In the genomic region with DNA sequence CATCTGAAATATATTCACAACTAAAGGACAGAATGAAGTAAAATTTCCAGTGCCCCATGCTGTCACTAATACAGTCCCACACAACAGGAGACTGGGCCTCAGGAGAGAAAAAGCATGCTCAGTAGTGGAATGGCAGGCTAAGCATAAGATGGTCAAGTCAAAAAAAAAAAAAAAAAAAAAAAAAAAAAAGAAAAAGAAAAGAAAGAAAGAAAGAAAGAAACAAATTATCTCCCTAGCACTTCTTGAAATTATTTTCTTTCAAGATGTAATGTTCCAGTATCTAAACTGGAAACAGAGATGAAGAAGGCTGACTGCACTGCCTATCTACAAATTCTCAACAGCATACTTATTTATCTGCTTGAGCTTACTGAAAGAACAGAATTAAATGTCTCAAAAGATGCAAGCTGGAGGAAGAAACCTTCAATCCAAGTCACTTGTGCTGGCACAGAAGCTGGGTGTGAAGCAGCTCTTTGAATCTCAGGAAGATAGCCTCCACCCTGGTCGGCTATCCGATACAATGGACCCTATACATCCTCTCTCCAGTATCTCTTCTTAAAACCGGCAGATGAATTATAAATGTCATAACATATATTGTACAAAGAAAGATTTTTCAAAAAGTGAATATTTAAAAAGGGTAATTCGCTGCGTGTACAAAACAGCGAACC, we compare ENCODE assay signal across 7 mouse cellular contexts. TPM values are rescaled to one million over a fixed set of nuclear protein-coding genes. Genes with fewer than 3 reads are reported as not detected.
DNase-seq lines count a peak whose midpoint lies in the region; ATAC-seq and TF ChIP-seq lines count a peak whose summit lies in the region.

No protein-coding gene starts in this region.

- no peaks in the 10 kb centered on the region for H3K27me3 ChIP-seq in lung, postnatal 0 days (replicated peaks; ENCODE audit: insufficient read depth, low read length)
- peaks cover 35% of the 10 kb centered on the region for H3K27me3 ChIP-seq in forebrain, embryonic 10.5 days (ENCODE audit: poor library complexity, severe bottlenecking)
- no peaks in the 10 kb centered on the region for H3K27me3 ChIP-seq in limb, embryonic 13.5 days
- no peaks in the 10 kb centered on the region for H3K27me3 ChIP-seq in stomach, embryonic 15.5 days (replicated peaks)

- H3K4me2 ChIP-seq in lung, postnatal 0 days (replicated peaks; ENCODE audit: low read depth, low read length) = peak overlapping the region; percentile 78
- peak overlapping the region; percentile 77 for H3K4me2 ChIP-seq in limb, embryonic 13.5 days (replicated peaks)
- H3K4me2 ChIP-seq in stomach, embryonic 15.5 days = peak overlapping the region; percentile 71

- no peak for TF ChIP-seq CTCF in lung, postnatal 0 days (IDR thresholded peaks at IDR 0.05)

- no peak for TF ChIP-seq EP300 in lung, postnatal 0 days (IDR thresholded peaks at IDR 0.05)

- DNase-seq in lung, postnatal 0 days (ENCODE audit: low spot score) = no peak
- no peak for DNase-seq in lung, postnatal 10 days
- DNase-seq in forebrain, embryonic 10.5 days (ENCODE audit: extremely low spot score, low spot score) = no peak
- DNase-seq in spleen, postnatal 14 days (ENCODE audit: low spot score in 2 of 2) = no peak
- no peak for DNase-seq in adrenal gland, postnatal 36 days

- no peak for ATAC-seq in lung, postnatal 0 days
- ATAC-seq in limb, embryonic 13.5 days (ENCODE audit: low FRiP score, low read depth) = no peak
- ATAC-seq in stomach, embryonic 15.5 days (ENCODE audit: insufficient read depth, low FRiP score, low read depth) = no peak

- 10% methylated on average over 6 of the region's 6 CpGs for WGBS in lung, postnatal 0 days
- WGBS in forebrain, embryonic 10.5 days = 21% methylated on average over 6 of the region's 6 CpGs
- 20% methylated on average over 6 of the region's 6 CpGs for WGBS in limb, embryonic 13.5 days
- 17% methylated on average over 6 of the region's 6 CpGs for WGBS in stomach, embryonic 15.5 days

- peak overlapping the region; percentile 96; the same call in 1 of the 2 replicates for H3K27ac ChIP-seq in lung, postnatal 0 days (ENCODE audit: low read length)
- no peak overlapping the region for H3K27ac ChIP-seq in forebrain, embryonic 10.5 days
- H3K27ac ChIP-seq in limb, embryonic 13.5 days = no peak overlapping the region
- no peak overlapping the region for H3K27ac ChIP-seq in stomach, embryonic 15.5 days

- no peaks in the 10 kb centered on the region for H3K36me3 ChIP-seq in lung, postnatal 0 days (ENCODE audit: insufficient read depth, low read length)
- H3K36me3 ChIP-seq in forebrain, embryonic 10.5 days (replicated peaks) = no peaks in the 10 kb centered on the region
- no peaks in the 10 kb centered on the region for H3K36me3 ChIP-seq in limb, embryonic 13.5 days
- H3K36me3 ChIP-seq in stomach, embryonic 15.5 days = no peaks in the 10 kb centered on the region

- H3K9ac ChIP-seq in lung, postnatal 0 days (replicated peaks; ENCODE audit: low read depth) = no peak overlapping the region
- peak overlapping the region; percentile 89 for H3K9ac ChIP-seq in limb, embryonic 13.5 days
- no peak overlapping the region for H3K9ac ChIP-seq in stomach, embryonic 15.5 days

- H3K4me3 ChIP-seq in lung, postnatal 0 days (ENCODE audit: low read depth, low read length) = peak overlapping the region; percentile 95
- peak overlapping the region; percentile 81 for H3K4me3 ChIP-seq in forebrain, embryonic 10.5 days
- peak overlapping the region; percentile 85 for H3K4me3 ChIP-seq in limb, embryonic 13.5 days
- peak overlapping the region; percentile 83 for H3K4me3 ChIP-seq in stomach, embryonic 15.5 days (replicated peaks)

- no peaks in the 10 kb centered on the region; the same call in 1 of the 2 replicates for H3K4me1 ChIP-seq in lung, postnatal 0 days (ENCODE audit: insufficient read depth, low read depth, low read length)
- H3K4me1 ChIP-seq in forebrain, embryonic 10.5 days = peaks cover 20% of the 10 kb centered on the region
- peaks cover 23% of the 10 kb centered on the region for H3K4me1 ChIP-seq in limb, embryonic 13.5 days
- H3K4me1 ChIP-seq in stomach, embryonic 15.5 days = 0 out of 2 replicates have a peak, but pooled peaks cover 3% of the 10 kb centered on the region

- H3K9me3 ChIP-seq in lung, postnatal 0 days (ENCODE audit: low read length) = no peaks in the 10 kb centered on the region
- H3K9me3 ChIP-seq in forebrain, embryonic 10.5 days = no peaks in the 10 kb centered on the region
- no peaks in the 10 kb centered on the region for H3K9me3 ChIP-seq in limb, embryonic 13.5 days
- H3K9me3 ChIP-seq in stomach, embryonic 15.5 days = no peaks in the 10 kb centered on the region

RNA-seq across cellular contexts. Expression of a gene that starts 1.6 kb away (rescaled TPM):
- polyA plus RNA-seq in lung, postnatal 0 days (2015; fragmentation: Nextera tagmentation; extraction: Ambion mirVana) = 16.8 and 22.7 TPM in 2 replicates
- 2.7 and 3.8 TPM in 2 replicates for polyA plus RNA-seq in forebrain, embryonic 10.5 days (2016; fragmentation: Nextera tagmentation; extraction: Ambion mirVana)
- 10.7 and 12.2 TPM in 2 replicates for polyA plus RNA-seq in limb, embryonic 13.5 days (2015; fragmentation: Nextera tagmentation; extraction: Ambion mirVana)
- polyA plus RNA-seq in stomach, embryonic 15.5 days (2015; fragmentation: Nextera tagmentation; extraction: Ambion mirVana) = 23.0 and 25.0 TPM in 2 replicates
- total RNA-seq in adrenal gland, postnatal 36 days (2021) = 10 to 100 TPM; 59.5 to 62.7 TPM
